Mouse (Mus musculus): ENCODE measurements at regions not wholly inside any gene's neighbourhood (a gene's known extent, or its start where the extent isn't known, plus 50 kb on each side); places are given as distances from the start of the nearest gene placed in this dataset.

DNA sequence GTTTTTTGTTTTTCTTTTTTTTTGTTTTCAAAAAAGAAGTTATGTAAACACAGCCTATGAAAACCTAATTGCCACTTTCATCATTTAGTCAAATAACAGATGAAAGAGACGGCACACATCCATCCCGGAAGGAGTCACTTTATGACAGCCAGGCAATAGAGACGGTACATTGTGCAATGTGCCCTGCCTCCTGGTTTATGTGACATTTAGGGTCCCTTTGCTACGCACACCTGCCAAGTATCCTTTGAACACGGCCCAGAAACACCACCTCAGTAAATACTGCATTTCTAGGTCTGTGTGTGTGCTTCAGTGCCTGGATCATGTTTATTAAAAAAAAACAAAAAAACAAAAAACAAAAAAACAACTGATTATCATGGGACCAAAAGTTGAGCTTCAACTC lies 104.6 kb downstream of the Ets2 start:
- no peak for ATAC-seq (ENCODE audit: insufficient number of reproducible peaks, insufficient read depth, low FRiP score, low read depth)
- Histone ChIP-seq H3K9ac (ENCODE audit: low read length) (no peak overlapping the region), H3K4me2 (ENCODE audit: low read length) (no peak overlapping the region), H3K27me3 (ENCODE audit: control insufficient read depth, insufficient read depth, low read length) (no peaks in the 10 kb centered on the region), H3K27ac (replicated peaks in 1 of 2; ENCODE audit: control insufficient read depth in 1 of 2, insufficient read depth in 1 of 2, low read depth in 2 of 2, low read length in 2 of 2) (no peak overlapping the region), H3K4me1 (ENCODE audit: control insufficient read depth in 2 of 2, insufficient read depth in 2 of 2, low read length in 2 of 2) (no peaks in the 10 kb centered on the region), H3K9me3 (ENCODE audit: control insufficient read depth, low read length) (no peaks in the 10 kb centered on the region), H3K36me3 (ENCODE audit: control insufficient read depth, insufficient read depth, low read length) (no peaks in the 10 kb centered on the region), H3K4me3 (ENCODE audit: control insufficient read depth in 1 of 2, insufficient read depth in 1 of 2, low read depth in 1 of 2, low read length in 2 of 2) (no peak overlapping the region)
- WGBS, result 89% methylated on average over 5 of the region's 5 CpGs

DNA sequence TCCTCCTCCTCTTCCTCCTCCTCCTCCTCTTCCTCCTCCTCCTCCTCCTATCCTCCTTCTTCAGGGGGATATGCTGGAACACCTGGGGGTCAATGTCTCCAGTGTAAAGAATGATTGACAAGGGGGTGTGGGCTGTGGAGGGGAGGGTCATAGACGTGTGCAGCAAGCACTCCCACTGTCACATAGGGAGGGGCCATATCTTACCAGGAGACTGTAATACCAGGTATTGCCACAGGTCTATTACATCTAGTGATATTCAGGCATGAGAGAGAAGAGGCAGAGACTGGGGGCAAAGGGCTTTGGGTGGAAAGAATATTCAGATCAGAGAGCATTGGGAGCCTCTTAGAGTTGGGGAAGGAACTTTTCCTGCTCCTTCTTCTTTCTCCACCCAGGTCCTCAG lies 102.3 kb downstream of the Ets2 start:
- H3K4me3 ChIP-seq (ENCODE audit: control insufficient read depth in 1 of 2, insufficient read depth in 1 of 2, low read depth in 1 of 2, low read length in 2 of 2), result no peak overlapping the region
- ATAC-seq (ENCODE audit: insufficient number of reproducible peaks, insufficient read depth, low FRiP score, low read depth), result no peak
- no peaks in the 10 kb centered on the region for H3K9me3 ChIP-seq (ENCODE audit: control insufficient read depth, low read length)
- H3K36me3 ChIP-seq (ENCODE audit: control insufficient read depth, insufficient read depth, low read length), result no peaks in the 10 kb centered on the region
- no peak overlapping the region for H3K27ac ChIP-seq (replicated peaks in 1 of 2; ENCODE audit: control insufficient read depth in 1 of 2, insufficient read depth in 1 of 2, low read depth in 2 of 2, low read length in 2 of 2)
- no peaks in the 10 kb centered on the region for H3K27me3 ChIP-seq (ENCODE audit: control insufficient read depth, insufficient read depth, low read length)
- peaks cover 7 to 8% of the 10 kb centered on the region in 2 experiments for H3K4me1 ChIP-seq (ENCODE audit: control insufficient read depth in 2 of 2, insufficient read depth in 2 of 2, low read length in 2 of 2)
- H3K9ac ChIP-seq (ENCODE audit: low read length), result no peak overlapping the region
- no peak overlapping the region for H3K4me2 ChIP-seq (ENCODE audit: low read length)
- 14% methylated on average over 1 of the region's 1 CpGs for WGBS

DNA sequence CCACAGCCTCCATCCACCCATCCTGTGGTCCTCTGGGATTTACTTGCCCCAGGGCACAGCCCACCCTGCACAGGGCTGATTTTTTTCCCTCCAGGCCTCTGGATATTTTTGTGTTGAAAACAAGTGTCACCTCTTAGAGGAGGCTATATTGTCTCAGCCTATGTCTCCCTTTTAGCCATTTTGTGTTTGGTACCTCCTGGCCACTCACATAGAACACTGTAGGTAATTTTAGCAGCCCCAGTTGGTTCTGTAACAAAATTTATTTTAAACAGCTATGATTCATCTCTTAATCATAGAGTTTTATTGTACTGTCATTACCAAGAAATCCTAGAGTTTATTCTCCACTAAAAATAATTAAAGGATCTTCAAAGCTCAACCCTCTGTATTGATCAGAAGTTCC lies 100.8 kb downstream of the Ets2 start:
- Histone ChIP-seq H3K27me3 (ENCODE audit: control insufficient read depth, insufficient read depth, low read length) (no peaks in the 10 kb centered on the region), H3K4me1 (ENCODE audit: control insufficient read depth in 2 of 2, insufficient read depth in 2 of 2, low read length in 2 of 2) (peaks cover 7 to 13% of the 10 kb centered on the region in 2 experiments), H3K27ac (replicated peaks in 1 of 2; ENCODE audit: control insufficient read depth in 1 of 2, insufficient read depth in 1 of 2, low read depth in 2 of 2, low read length in 2 of 2) (no peak overlapping the region), H3K9ac (ENCODE audit: low read length) (no peak overlapping the region), H3K36me3 (ENCODE audit: control insufficient read depth, insufficient read depth, low read length) (no peaks in the 10 kb centered on the region), H3K4me3 (ENCODE audit: control insufficient read depth in 1 of 2, insufficient read depth in 1 of 2, low read depth in 1 of 2, low read length in 2 of 2) (no peak overlapping the region), H3K4me2 (ENCODE audit: low read length) (no peak overlapping the region), H3K9me3 (ENCODE audit: control insufficient read depth, low read length) (no peaks in the 10 kb centered on the region)
- no peak for ATAC-seq (ENCODE audit: insufficient number of reproducible peaks, insufficient read depth, low FRiP score, low read depth)

DNA sequence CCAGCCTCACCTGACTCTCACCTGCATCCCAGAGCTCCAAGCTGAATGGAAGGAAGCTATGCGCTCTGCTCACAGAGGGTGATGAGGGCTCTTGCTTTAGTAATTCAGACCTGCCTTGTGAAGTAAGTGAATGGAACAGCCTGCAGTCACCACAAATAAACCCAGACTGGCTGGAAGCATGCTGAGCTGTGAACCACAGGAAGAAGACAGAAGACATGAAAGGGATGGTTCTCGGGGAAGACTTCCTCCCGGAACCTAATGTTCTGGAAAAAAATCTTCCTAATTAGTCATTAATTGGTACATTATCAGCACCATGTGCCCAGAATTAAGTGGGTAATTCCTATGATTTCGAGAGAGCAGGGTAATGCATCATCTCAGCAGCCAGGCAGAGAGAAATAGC lies 100.3 kb downstream of the Ets2 start:
- no peak overlapping the region for H3K4me3 ChIP-seq (ENCODE audit: control insufficient read depth in 1 of 2, insufficient read depth in 1 of 2, low read depth in 1 of 2, low read length in 2 of 2)
- WGBS, result 70% methylated on average over 4 of the region's 4 CpGs
- peaks cover 7 to 13% of the 10 kb centered on the region in 2 experiments for H3K4me1 ChIP-seq (ENCODE audit: control insufficient read depth in 2 of 2, insufficient read depth in 2 of 2, low read length in 2 of 2)
- H3K9me3 ChIP-seq (ENCODE audit: control insufficient read depth, low read length), result no peaks in the 10 kb centered on the region
- H3K27ac ChIP-seq (replicated peaks in 1 of 2; ENCODE audit: control insufficient read depth in 1 of 2, insufficient read depth in 1 of 2, low read depth in 2 of 2, low read length in 2 of 2), result no peak overlapping the region
- H3K36me3 ChIP-seq (ENCODE audit: control insufficient read depth, insufficient read depth, low read length), result no peaks in the 10 kb centered on the region
- H3K27me3 ChIP-seq (ENCODE audit: control insufficient read depth, insufficient read depth, low read length), result no peaks in the 10 kb centered on the region
- no peak for ATAC-seq (ENCODE audit: insufficient number of reproducible peaks, insufficient read depth, low FRiP score, low read depth)
- H3K9ac ChIP-seq (ENCODE audit: low read length), result no peak overlapping the region
- no peak overlapping the region for H3K4me2 ChIP-seq (ENCODE audit: low read length)

DNA sequence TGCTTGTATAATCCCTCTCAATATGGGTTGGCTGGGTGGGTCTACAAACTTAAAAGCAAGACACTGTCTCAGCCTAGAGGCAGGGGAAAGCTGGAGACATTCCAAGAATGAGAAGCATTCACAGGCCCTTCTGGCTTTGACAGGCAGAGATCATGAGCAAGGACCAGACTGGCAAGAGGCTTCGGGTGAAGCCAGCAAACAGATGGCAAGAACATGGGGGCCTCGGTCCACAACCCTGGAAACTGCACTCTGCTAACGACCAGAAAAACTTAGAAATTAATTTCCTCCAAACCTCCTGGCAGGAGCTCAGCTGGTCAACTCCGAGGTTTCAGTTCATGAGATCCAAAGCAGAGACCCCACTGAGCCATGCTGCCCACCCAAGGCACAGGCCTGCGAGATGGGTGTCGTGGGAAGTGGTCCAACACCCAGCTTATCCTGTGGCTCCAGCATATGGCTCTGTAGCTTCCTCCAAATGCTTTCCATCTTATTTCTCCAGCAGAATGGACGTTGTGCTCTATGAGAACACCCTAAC lies 99.1 kb downstream of the Ets2 start:
- Histone ChIP-seq H3K4me2 (ENCODE audit: low read length) (no peak overlapping the region), H3K4me1 (ENCODE audit: control insufficient read depth in 2 of 2, insufficient read depth in 2 of 2, low read length in 2 of 2) (peaks cover 7 to 13% of the 10 kb centered on the region in 2 experiments), H3K9me3 (ENCODE audit: control insufficient read depth, low read length) (no peaks in the 10 kb centered on the region), H3K4me3 (ENCODE audit: control insufficient read depth in 1 of 2, insufficient read depth in 1 of 2, low read depth in 1 of 2, low read length in 2 of 2) (no peak overlapping the region), H3K27me3 (ENCODE audit: control insufficient read depth, insufficient read depth, low read length) (no peaks in the 10 kb centered on the region), H3K27ac (replicated peaks in 1 of 2; ENCODE audit: control insufficient read depth in 1 of 2, insufficient read depth in 1 of 2, low read depth in 2 of 2, low read length in 2 of 2) (no peak overlapping the region), H3K9ac (ENCODE audit: low read length) (no peak overlapping the region), H3K36me3 (ENCODE audit: control insufficient read depth, insufficient read depth, low read length) (no peaks in the 10 kb centered on the region)
- no peak for ATAC-seq (ENCODE audit: insufficient number of reproducible peaks, insufficient read depth, low FRiP score, low read depth)
- WGBS, result 68% methylated on average over 7 of the region's 7 CpGs

DNA sequence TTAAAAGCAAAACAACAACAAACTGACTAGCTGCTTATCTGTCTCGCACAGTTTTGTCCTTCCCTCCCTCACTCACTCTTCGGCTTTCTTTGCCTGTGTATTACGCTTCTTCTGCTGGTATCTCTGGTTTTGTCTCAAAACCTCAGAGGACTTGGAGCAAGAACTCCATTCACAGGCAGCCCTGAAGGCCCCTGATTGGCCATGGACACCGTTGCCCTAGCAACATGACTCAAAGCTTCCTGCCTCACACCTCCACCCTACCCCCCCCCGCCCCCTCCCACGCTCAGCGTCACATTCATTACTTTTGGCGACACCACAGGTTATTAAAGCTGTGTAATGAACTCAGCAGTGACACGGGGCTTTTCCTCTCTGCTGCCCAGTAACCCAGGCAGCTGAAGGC lies 96.7 kb downstream of the Ets2 start:
- Histone ChIP-seq H3K36me3 (ENCODE audit: control insufficient read depth, insufficient read depth, low read length) (no peaks in the 10 kb centered on the region), H3K4me2 (ENCODE audit: low read length) (no peak overlapping the region), H3K9me3 (ENCODE audit: control insufficient read depth, low read length) (no peaks in the 10 kb centered on the region), H3K27ac (replicated peaks in 1 of 2; ENCODE audit: control insufficient read depth in 1 of 2, insufficient read depth in 1 of 2, low read depth in 2 of 2, low read length in 2 of 2) (no peak overlapping the region), H3K9ac (ENCODE audit: low read length) (no peak overlapping the region), H3K4me1 (ENCODE audit: control insufficient read depth in 2 of 2, insufficient read depth in 2 of 2, low read length in 2 of 2) (peaks cover 7 to 13% of the 10 kb centered on the region in 2 experiments), H3K4me3 (ENCODE audit: control insufficient read depth in 1 of 2, insufficient read depth in 1 of 2, low read depth in 1 of 2, low read length in 2 of 2) (no peak overlapping the region), H3K27me3 (ENCODE audit: control insufficient read depth, insufficient read depth, low read length) (no peaks in the 10 kb centered on the region)
- no peak for ATAC-seq (ENCODE audit: insufficient number of reproducible peaks, insufficient read depth, low FRiP score, low read depth)
- WGBS, result 51% methylated on average over 9 of the region's 9 CpGs

DNA sequence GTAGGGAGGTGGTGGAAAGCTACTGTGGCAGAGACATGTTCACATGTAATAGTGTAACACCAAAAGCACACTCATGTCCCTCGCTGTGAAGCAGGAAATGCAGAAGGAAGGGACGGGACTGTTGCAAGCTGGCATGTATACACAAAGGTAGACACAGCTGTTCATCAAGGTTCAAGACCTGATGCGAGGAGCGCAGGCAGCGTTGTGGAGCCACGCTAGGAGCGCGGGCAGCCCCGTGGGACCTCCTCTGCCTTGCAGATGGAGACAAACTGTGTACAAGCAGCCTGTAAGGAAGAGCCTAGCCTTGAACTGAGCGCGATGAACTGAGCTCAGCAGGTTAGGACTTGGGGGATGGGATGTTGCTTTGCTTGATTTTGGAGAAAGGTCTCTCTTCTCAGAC lies 96.2 kb downstream of the Ets2 start:
- WGBS, result 72% methylated on average over 11 of the region's 11 CpGs
- no peak for ATAC-seq (ENCODE audit: insufficient number of reproducible peaks, insufficient read depth, low FRiP score, low read depth)
- Histone ChIP-seq H3K4me2 (ENCODE audit: low read length) (no peak overlapping the region), H3K36me3 (ENCODE audit: control insufficient read depth, insufficient read depth, low read length) (no peaks in the 10 kb centered on the region), H3K27ac (replicated peaks in 1 of 2; ENCODE audit: control insufficient read depth in 1 of 2, insufficient read depth in 1 of 2, low read depth in 2 of 2, low read length in 2 of 2) (no peak overlapping the region), H3K4me3 (ENCODE audit: control insufficient read depth in 1 of 2, insufficient read depth in 1 of 2, low read depth in 1 of 2, low read length in 2 of 2) (no peak overlapping the region), H3K9me3 (ENCODE audit: control insufficient read depth, low read length) (no peaks in the 10 kb centered on the region), H3K4me1 (ENCODE audit: control insufficient read depth in 2 of 2, insufficient read depth in 2 of 2, low read length in 2 of 2) (peaks cover 7 to 13% of the 10 kb centered on the region in 2 experiments), H3K27me3 (ENCODE audit: control insufficient read depth, insufficient read depth, low read length) (no peaks in the 10 kb centered on the region), H3K9ac (ENCODE audit: low read length) (no peak overlapping the region)

DNA sequence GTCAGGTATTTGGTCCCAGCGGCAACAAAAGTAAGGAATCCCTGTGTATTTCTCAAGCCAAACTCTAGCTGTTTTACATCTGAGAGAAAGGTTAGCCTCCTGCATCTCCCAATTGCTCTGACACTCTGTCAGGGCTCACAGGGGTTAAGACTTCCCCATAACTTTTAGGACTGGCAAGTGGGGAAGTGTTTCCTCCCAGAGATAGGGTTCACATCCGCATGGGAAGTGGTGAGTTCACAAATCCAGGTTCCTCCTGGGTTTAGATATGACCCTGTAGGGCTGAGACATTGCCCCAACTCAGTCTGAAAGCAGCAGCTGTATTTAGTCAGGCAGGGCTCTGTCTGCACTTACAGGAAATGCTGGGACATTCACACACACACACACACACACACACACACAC lies 95.3 kb downstream of the Ets2 start:
- no peaks in the 10 kb centered on the region for H3K9me3 ChIP-seq (ENCODE audit: control insufficient read depth, low read length)
- H3K4me1 ChIP-seq (ENCODE audit: control insufficient read depth in 2 of 2, insufficient read depth in 2 of 2, low read length in 2 of 2), result peaks cover 7 to 13% of the 10 kb centered on the region in 2 experiments
- WGBS, result 62% methylated on average over 2 of the region's 2 CpGs
- no peak overlapping the region for H3K27ac ChIP-seq (replicated peaks in 1 of 2; ENCODE audit: control insufficient read depth in 1 of 2, insufficient read depth in 1 of 2, low read depth in 2 of 2, low read length in 2 of 2)
- ATAC-seq (ENCODE audit: insufficient number of reproducible peaks, insufficient read depth, low FRiP score, low read depth), result no peak
- H3K4me3 ChIP-seq (ENCODE audit: control insufficient read depth in 1 of 2, insufficient read depth in 1 of 2, low read depth in 1 of 2, low read length in 2 of 2), result no peak overlapping the region
- H3K27me3 ChIP-seq (ENCODE audit: control insufficient read depth, insufficient read depth, low read length), result no peaks in the 10 kb centered on the region
- no peak overlapping the region for H3K9ac ChIP-seq (ENCODE audit: low read length)
- no peak overlapping the region for H3K4me2 ChIP-seq (ENCODE audit: low read length)
- no peaks in the 10 kb centered on the region for H3K36me3 ChIP-seq (ENCODE audit: control insufficient read depth, insufficient read depth, low read length)

Measured in heart, embryonic 14.5 days (tissue).